Mouse (Mus musculus) thymus, postnatal 36 days (tissue): ENCODE results near the gene Serpini2.
"Not testable (repeated sequence)": the region's sequence is repeated elsewhere in the genome, so short reads cannot be mapped to it uniquely, and the experiment has no call there.

ENCODE experiments used
- DNase-seq, 2 experiments: peaks; one replicate each; pipeline ENCODE4 v3.0.0; 2022; ENCODE audit warnings: mixed read lengths in 2 of 2

Gene Serpini2

DNA sequence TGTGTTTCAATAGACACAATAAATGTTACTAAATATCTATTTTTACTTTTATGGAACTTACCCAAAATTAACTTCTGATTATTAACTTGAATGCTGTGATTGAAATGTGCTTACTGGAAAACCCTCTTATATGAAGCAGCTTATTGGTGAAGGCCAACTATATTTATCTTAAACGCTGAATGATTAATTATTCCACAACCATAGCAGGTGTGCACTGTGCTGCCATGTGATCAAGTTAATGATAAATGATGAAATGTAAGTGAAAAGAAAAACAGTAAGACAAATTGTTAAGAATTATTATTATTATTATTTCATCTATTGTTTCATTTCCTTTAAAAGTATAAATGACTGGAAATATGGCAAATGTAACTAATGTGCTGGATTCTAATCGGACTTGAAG is at the start of gene Serpini2:
Gene Serpini2, minus strand, starts transcription at position 101 of the 400 bp plus-strand sequence.
- DNase-seq: no peak

GRCm38 (mm10) chr3:75308861-75309260 is 39.0 kb upstream of the Serpini2 start:
- no peak for DNase-seq

DNA sequence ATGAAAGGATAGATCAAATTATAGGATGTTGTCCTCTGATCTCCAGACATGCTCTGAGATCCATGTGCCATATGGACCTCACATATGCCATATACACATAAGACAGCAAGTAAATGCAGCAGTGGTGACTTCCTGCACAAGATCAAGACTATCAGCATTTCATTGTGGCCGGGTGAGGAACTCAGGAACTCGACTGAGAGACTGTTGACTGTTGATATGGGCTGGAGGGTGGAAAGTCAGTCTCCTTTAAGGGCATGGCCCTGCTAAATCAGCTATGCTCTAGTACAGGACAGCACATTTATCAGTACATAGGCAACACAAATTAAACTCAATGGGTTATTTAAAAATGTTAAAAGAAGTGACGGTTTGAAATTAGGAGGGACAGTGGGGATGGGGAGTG is 38.4 kb upstream of the Serpini2 start:
- DNase-seq: no peak

GRCm38 (mm10) chr3:75305584-75305983 is 35.7 kb upstream of the Serpini2 start:
- DNase-seq: no peak

DNA sequence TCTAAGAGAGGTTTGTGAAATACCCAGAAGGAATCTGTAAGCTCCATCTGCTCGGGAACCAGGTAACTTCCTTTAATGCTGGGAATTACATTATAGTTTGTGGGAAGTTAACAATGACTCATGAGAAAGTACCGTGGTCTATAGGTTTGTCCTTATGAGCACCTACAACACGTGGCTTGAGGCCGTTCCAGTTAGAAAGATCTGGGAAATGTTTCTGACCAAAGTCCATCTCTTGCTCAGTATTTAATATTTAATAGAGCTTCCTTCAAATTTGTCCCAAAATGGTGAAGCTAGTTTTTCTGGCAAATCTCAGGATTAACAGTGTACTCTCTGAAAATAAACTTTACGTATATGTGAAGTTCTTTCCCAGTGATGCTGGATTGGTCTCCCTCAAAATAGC is 34.7 kb upstream of the Serpini2 start:
- DNase-seq: no peak

DNA sequence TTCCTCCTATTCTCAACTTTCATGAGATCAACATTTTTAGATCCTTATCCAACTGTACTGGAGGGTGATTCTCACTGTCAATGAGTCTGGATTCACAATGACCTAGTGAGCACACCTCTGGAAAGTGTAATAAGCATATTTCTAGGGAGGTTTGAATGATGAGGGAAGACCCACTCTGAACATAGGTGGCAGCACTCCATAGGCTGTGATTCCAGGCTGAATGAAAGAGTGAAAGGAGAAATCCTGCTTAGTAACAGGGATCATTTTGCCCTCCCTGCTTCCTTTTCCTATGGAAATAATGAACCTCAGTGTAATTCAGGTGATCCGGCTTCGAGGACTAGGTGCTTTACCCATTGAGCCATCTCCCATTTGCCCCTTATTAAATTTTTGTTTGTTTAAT is 31.2 kb upstream of the Serpini2 start:
- no peak for DNase-seq

DNA sequence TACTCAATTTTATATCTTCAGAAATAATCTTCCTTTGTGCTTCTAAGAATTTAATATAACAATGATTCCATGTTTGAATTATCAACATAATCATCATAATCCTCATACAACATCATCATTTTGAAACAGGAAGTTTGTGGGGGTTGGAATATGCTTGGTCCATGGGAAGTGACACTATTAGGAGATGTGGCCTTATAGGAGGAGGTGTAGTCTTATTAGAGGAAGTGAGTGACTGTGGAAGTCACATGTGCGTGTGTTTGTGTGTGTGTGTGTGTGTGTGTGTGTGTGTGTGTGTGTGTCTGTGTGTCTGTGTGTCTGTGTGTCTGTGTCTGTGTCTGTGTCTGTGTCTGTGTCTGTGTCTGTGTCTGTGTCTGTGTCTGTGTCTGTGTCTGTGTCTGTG is 29.6 kb upstream of the Serpini2 start:
- DNase-seq: not testable (repeated sequence)

GRCm38 (mm10) chr3:75297758-75298111 is 27.9 kb upstream of the Serpini2 start:
- no peak for DNase-seq

GRCm38 (mm10) chr3:75297026-75297757 is 27.3 kb upstream of the Serpini2 start:
- DNase-seq: no peak

GRCm38 (mm10) chr3:75293243-75293642 is 23.4 kb upstream of the Serpini2 start:
- DNase-seq: no peak

- DNase-seq: no peak
Observed at GRCm38 (mm10) chr3:75277455-75277854, 7.6 kb upstream of the Serpini2 start.

GRCm38 (mm10) chr3:75276522-75276921 is 6.6 kb upstream of the Serpini2 start:
- DNase-seq: no peak

- no peak for DNase-seq
Observed at GRCm38 (mm10) chr3:75275127-75275526, 5.2 kb upstream of the Serpini2 start.

GRCm38 (mm10) chr3:75259356-75259755 is 10.5 kb downstream of the Serpini2 start:
- DNase-seq: no peak

DNA sequence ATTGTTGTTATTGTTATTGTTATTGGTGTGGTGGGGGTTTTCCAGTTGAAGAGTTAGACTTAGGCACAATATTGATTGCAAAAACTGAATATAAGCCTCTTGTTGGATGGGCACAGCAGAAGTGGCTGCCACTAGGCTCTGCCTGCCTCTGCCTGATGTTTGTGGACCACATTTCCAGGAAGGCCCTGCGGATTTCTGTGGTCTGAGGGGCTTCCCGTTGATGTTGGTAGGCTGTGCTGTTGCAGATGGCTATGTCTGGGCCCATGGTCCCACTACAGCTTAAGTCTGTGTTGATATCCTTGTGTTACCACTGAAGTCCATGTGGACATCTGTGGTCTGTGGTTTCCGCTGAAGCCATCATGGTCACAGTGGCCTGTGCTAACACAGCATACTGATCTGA is 50.2 kb downstream of the Serpini2 start:
- DNase-seq: no peak

DNA sequence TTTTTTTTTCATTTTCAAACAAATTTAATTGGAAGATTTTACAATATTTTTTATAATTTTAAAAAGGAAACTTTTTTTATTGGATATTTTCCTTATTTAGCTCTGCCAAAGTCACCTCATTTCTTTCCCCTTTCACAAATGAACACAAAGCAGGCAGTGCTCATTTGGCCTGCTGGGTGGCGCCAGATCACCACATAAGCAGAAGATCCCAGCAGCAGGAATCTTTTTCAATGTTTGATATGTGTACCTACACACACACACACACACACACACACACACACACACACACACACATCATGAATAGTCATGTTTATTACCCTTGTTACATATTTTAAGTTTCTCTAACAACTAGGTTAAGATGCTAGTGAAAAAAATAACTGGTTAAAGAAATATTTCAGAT is 50.7 kb downstream of the Serpini2 start:
- DNase-seq: peak; percentile 46 to 48

- peak; percentile 44 to 45 for DNase-seq
Observed at GRCm38 (mm10) chr3:75202808-75203503, 66.9 kb downstream of the Serpini2 start.
